8 mouse cellular contexts compared by ENCODE assay signal in the genomic region with DNA sequence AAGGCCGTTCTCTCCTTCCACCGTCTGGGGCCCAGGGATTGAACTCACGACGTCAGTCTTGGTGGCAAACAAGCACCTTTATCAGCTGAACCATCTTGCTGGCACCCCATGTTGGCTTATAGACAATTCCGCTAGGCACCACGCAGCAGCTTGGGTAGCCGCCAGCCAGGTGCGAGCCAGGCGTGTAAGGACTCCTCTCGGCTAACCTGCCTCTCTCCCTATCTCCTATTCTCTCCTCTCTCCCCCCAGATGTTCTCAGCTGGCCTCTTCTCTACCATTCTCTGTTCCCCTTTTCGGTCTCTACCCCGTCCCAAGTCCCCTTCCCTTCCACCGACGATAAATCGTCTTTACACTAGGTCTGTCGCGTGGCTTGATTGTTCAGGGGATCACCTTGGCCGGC. TPM values are rescaled to one million over a fixed set of nuclear protein-coding genes. Genes with fewer than 3 reads are reported as not detected.
A peak's percentile ranks its signal among the peaks of the same experiment; 100 is the strongest.
DNase-seq lines count a peak whose midpoint lies in the region; ATAC-seq and TF ChIP-seq lines count a peak whose summit lies in the region.

No protein-coding gene starts in this region.

- peak overlapping the region; percentile 46 for H3K4me2 ChIP-seq in CH12.LX (ENCODE audit: insufficient read depth, low read depth, poor library complexity, severe bottlenecking)
- peak overlapping the region; percentile 66 for H3K4me2 ChIP-seq in forebrain, postnatal 0 days (ENCODE audit: low read depth)
- H3K4me2 ChIP-seq in liver, embryonic 15.5 days, result peak overlapping the region; percentile 92

- 0 out of 2 replicates have a peak overlapping the region, but pooled peaks have one; percentile 18 for H3K27ac ChIP-seq in CH12.LX (ENCODE audit: insufficient read depth, low read depth)
- H3K27ac ChIP-seq in forebrain, postnatal 0 days (ENCODE audit: low read depth, low read length), result no peak overlapping the region
- peak overlapping the region; percentile 83 for H3K27ac ChIP-seq in liver, embryonic 15.5 days (replicated peaks)

- peaks cover 4 to 35% of the 10 kb centered on the region in 2 experiments for H3K4me1 ChIP-seq in CH12.LX (ENCODE audit: control insufficient read depth in 1 of 2, insufficient read depth in 2 of 2)
- H3K4me1 ChIP-seq in forebrain, postnatal 0 days (ENCODE audit: insufficient read depth), result peaks cover 12% of the 10 kb centered on the region
- peaks cover 40% of the 10 kb centered on the region for H3K4me1 ChIP-seq in liver, embryonic 15.5 days (replicated peaks)

- H3K27me3 ChIP-seq in CH12.LX (replicated peaks), result no peaks in the 10 kb centered on the region
- no peaks in the 10 kb centered on the region for H3K27me3 ChIP-seq in forebrain, postnatal 0 days (ENCODE audit: insufficient read depth, low read length)
- no peaks in the 10 kb centered on the region; the same call in 1 of the 2 replicates for H3K27me3 ChIP-seq in liver, embryonic 15.5 days

- TF ChIP-seq CTCF in CH12.LX (conservative IDR thresholded peaks at IDR 0.05 in 1 of 2, IDR thresholded peaks at IDR 0.05 in 1 of 2; ENCODE audit: low read depth in 2 of 2, low read length in 2 of 2), result no peak
- TF ChIP-seq CTCF in forebrain, postnatal 0 days (IDR thresholded peaks at IDR 0.05; ENCODE audit: low read depth), result no peak

- H3K4me3 ChIP-seq in CH12.LX (replicated peaks in 1 of 3; ENCODE audit: low read depth in 2 of 3, low read length in 2 of 3, poor library complexity in 1 of 3), result peak overlapping the region; percentile 68 to 100 (median 94)
- peak overlapping the region; percentile 84 for H3K4me3 ChIP-seq in forebrain, postnatal 0 days (ENCODE audit: low read depth, low read length)
- H3K4me3 ChIP-seq in liver, embryonic 15.5 days (replicated peaks), result peak overlapping the region; percentile 99

- in situ Hi-C loops in CH12.LX (cut with MboI; ENCODE audit: low pct_ligation_motif_present, low pct_unique_long_range_greater_than_20kb, low sequenced_read_pairs), result loop anchor here (25.0 kb wide), 1 partner anchor 341 kb away; no protein-coding TSS in a partner anchor

- dilution Hi-C loops in CH12.LX (cut with MboI; ENCODE audit: extremely low pct_ligation_motif_present, extremely low pct_unique_long_range_greater_than_20kb, low sequenced_read_pairs), result no loop called here

- H3K36me3 ChIP-seq in CH12.LX (replicated peaks in 1 of 2; ENCODE audit: control insufficient read depth in 1 of 2, insufficient read depth in 1 of 2, low read length in 1 of 2), result peaks cover 13 to 29% of the 10 kb centered on the region in 2 experiments
- peaks cover 8% of the 10 kb centered on the region for H3K36me3 ChIP-seq in forebrain, postnatal 0 days (ENCODE audit: insufficient read depth)
- H3K36me3 ChIP-seq in liver, embryonic 15.5 days (replicated peaks), result peaks cover 22% of the 10 kb centered on the region

- no peak for ATAC-seq in forebrain, postnatal 0 days
- ATAC-seq in liver, embryonic 15.5 days (ENCODE audit: insufficient read depth), result no peak

- TF ChIP-seq RAD21 in CH12.LX (IDR thresholded peaks at IDR 0.05; ENCODE audit: low read depth, low read length), result no peak

- no peak for TF ChIP-seq EP300 in CH12.LX (IDR thresholded peaks at IDR 0.05; ENCODE audit: low read length)

- TF ChIP-seq POLR2A in CH12.LX (IDR thresholded peaks at IDR 0.05; ENCODE audit: low read depth, low read length), result no peak

- peaks cover 21% of the 10 kb centered on the region for H3K79me2 ChIP-seq in CH12.LX (replicated peaks; ENCODE audit: control insufficient read depth, extremely low read depth, insufficient read depth, poor library complexity, severe bottlenecking)

- H3K9ac ChIP-seq in CH12.LX (ENCODE audit: insufficient read depth, low read depth), result peak overlapping the region; percentile 86
- peak overlapping the region; percentile 47; the same call in 1 of the 2 replicates for H3K9ac ChIP-seq in forebrain, postnatal 0 days
- peak overlapping the region; percentile 76 for H3K9ac ChIP-seq in liver, embryonic 15.5 days

- peaks cover 5% of the 10 kb centered on the region for H3K9me3 ChIP-seq in CH12.LX (replicated peaks; ENCODE audit: low read length)
- H3K9me3 ChIP-seq in forebrain, postnatal 0 days (ENCODE audit: low read length), result no peaks in the 10 kb centered on the region
- H3K9me3 ChIP-seq in liver, embryonic 15.5 days (replicated peaks), result no peaks in the 10 kb centered on the region

- 14% methylated on average over 18 of the region's 18 CpGs for WGBS in forebrain, postnatal 0 days
- WGBS in liver, embryonic 15.5 days (ENCODE audit: insufficient replicate concordance), result 3% methylated on average over 18 of the region's 18 CpGs

- DNase-seq in cerebellum, adult 9-10 months, result peak; percentile 47
- DNase-seq in cerebellum, adult 11 months, result no peak
- DNase-seq in CH12.LX (ENCODE audit: extremely low read depth), result peak; percentile 42
- DNase-seq in forebrain, postnatal 0 days, result no peak
- no peak for DNase-seq in adrenal gland, adult 2 months
- no peak for DNase-seq in thymus, postnatal 25 days
- no peak for DNase-seq in urinary bladder, postnatal 14 days (ENCODE audit: low spot score)

TF ChIP-seq in CH12.LX, 34 proteins besides CTCF, POLR2A, EP300 and RAD21:
- TF ChIP-seq MEF2A (IDR thresholded peaks at IDR 0.05; ENCODE audit: borderline replicate concordance, low read depth, low read length) (no peak), MYC (IDR thresholded peaks at IDR 0.05; ENCODE audit: low read depth, low read length) (0 out of 2 replicates have a peak, but pooled peaks have one; percentile 27), TCF12 (IDR thresholded peaks at IDR 0.05; ENCODE audit: low read depth, low read length) (peak; percentile 28; the same call in 1 of the 2 replicates), IRF4 (IDR thresholded peaks at IDR 0.05; ENCODE audit: low read depth, low read length) (peak; percentile 60), E2F4 (IDR thresholded peaks at IDR 0.05; ENCODE audit: insufficient replicate concordance, low read depth, low read length) (no peak), UBTF (IDR thresholded peaks at IDR 0.05; ENCODE audit: low read depth, low read length) (0 out of 2 replicates have a peak, but pooled peaks have one; percentile 53), NELFE (IDR thresholded peaks at IDR 0.05; ENCODE audit: low read depth, low read length) (no peak; the same call in 1 of the 2 replicates), CHD2 (IDR thresholded peaks at IDR 0.05; ENCODE audit: low read length) (no peak), ZMIZ1 (IDR thresholded peaks at IDR 0.05; ENCODE audit: low read depth, low read length) (no peak), ELF1 (IDR thresholded peaks at IDR 0.05; ENCODE audit: low read depth, low read length) (no peak), MXI1 (IDR thresholded peaks at IDR 0.05; ENCODE audit: low read depth, low read length) (peak; percentile 14; the same call in 1 of the 2 replicates), ZKSCAN1 (IDR thresholded peaks at IDR 0.05; ENCODE audit: borderline replicate concordance, low read depth, low read length) (no peak), GABPA (IDR thresholded peaks at IDR 0.05; ENCODE audit: insufficient replicate concordance, low read depth, low read length) (no peak), ETS1 (conservative IDR thresholded peaks at IDR 0.05; ENCODE audit: low read depth, low read length) (no peak), MAFK (IDR thresholded peaks at IDR 0.05; ENCODE audit: insufficient replicate concordance, low read length) (no peak), ZNF384 (IDR thresholded peaks at IDR 0.05; ENCODE audit: low read depth, low read length) (no peak), USF1 (IDR thresholded peaks at IDR 0.05; ENCODE audit: low read depth, low read length) (no peak), MAX (IDR thresholded peaks at IDR 0.05; ENCODE audit: low read length) (peak; percentile 41; the same call in 1 of the 2 replicates), TBP (conservative IDR thresholded peaks at IDR 0.05; ENCODE audit: low read depth, low read length) (no peak)

RNA-seq across cellular contexts. Expression of a gene that starts 0.8 kb away (rescaled TPM):
- total RNA-seq in CH12.LX (2012; rRNA removed), result 163 and 184 TPM in 2 replicates
- 153 and 164 TPM in 2 replicates for total RNA-seq in CH12.LX (2014; rRNA removed)
- 174 and 186 TPM in 2 replicates for polyA plus RNA-seq in CH12.LX (2012; ENCODE audit: insufficient read length, low read depth)
- total RNA-seq in forebrain, postnatal 0 days (2014; rRNA removed), result 160 and 184 TPM in 2 replicates
- 181 and 212 TPM in 2 replicates for polyA plus RNA-seq in forebrain, postnatal 0 days (2015; fragmentation: Nextera tagmentation; extraction: Ambion mirVana)
- 173 and 194 TPM in 2 replicates for polyA plus RNA-seq in liver, embryonic 15.5 days (2015; fragmentation: Nextera tagmentation; extraction: Ambion mirVana)
- total RNA-seq in adrenal gland, adult 2 months (2021), result 100 to 1,000 TPM; 116 to 131 TPM
- 320 and 326 TPM in 2 replicates for polyA plus RNA-seq in adrenal gland, adult 2 months (2012; rRNA removed)

RNA-seq across cellular contexts. Expression of a gene that starts 22.4 kb away (rescaled TPM):
- total RNA-seq in CH12.LX (2012; rRNA removed) (7.9 and 10.8 TPM in 2 replicates), CH12.LX (2014; rRNA removed) (7.0 and 7.1 TPM in 2 replicates)
- 5.5 and 7.2 TPM in 2 replicates for polyA plus RNA-seq in CH12.LX (2012; ENCODE audit: insufficient read length, low read depth)
- total RNA-seq in forebrain, postnatal 0 days (2014; rRNA removed), result 224 and 230 TPM in 2 replicates
- 152 TPM in 2 replicates for polyA plus RNA-seq in forebrain, postnatal 0 days (2015; fragmentation: Nextera tagmentation; extraction: Ambion mirVana)
- polyA plus RNA-seq in liver, embryonic 15.5 days (2015; fragmentation: Nextera tagmentation; extraction: Ambion mirVana), result 35.7 and 38.3 TPM in 2 replicates
- 100 to 1,000 TPM; 145 to 180 TPM for total RNA-seq in adrenal gland, adult 2 months (2021)
- polyA plus RNA-seq in adrenal gland, adult 2 months (2012; rRNA removed), result 371 and 378 TPM in 2 replicates

RNA-seq across cellular contexts. Expression of a gene that starts 53.5 kb away (rescaled TPM):
- total RNA-seq in CH12.LX (2012; rRNA removed), result 0.08 and 0.17 TPM in 2 replicates
- 0.55 and 0.59 TPM in 2 replicates for total RNA-seq in CH12.LX (2014; rRNA removed)
- polyA plus RNA-seq in CH12.LX (2012; ENCODE audit: insufficient read length, low read depth), result 1.5 and 1.8 TPM in 2 replicates
- total RNA-seq in forebrain, postnatal 0 days (2014; rRNA removed), result 2.3 and 4.0 TPM in 2 replicates
- 2.6 and 4.2 TPM in 2 replicates for polyA plus RNA-seq in forebrain, postnatal 0 days (2015; fragmentation: Nextera tagmentation; extraction: Ambion mirVana)
- 0.30 and 0.32 TPM in 2 replicates for polyA plus RNA-seq in liver, embryonic 15.5 days (2015; fragmentation: Nextera tagmentation; extraction: Ambion mirVana)
- 1 to 10 TPM; 2.7 to 2.8 TPM for total RNA-seq in adrenal gland, adult 2 months (2021)
- polyA plus RNA-seq in adrenal gland, adult 2 months (2012; rRNA removed), result 4.0 and 4.3 TPM in 2 replicates

RNA-seq across cellular contexts. Expression of a gene that starts 53.5 kb away (rescaled TPM):
- total RNA-seq in CH12.LX (2012; rRNA removed) (0.68 and 1.1 TPM in 2 replicates), CH12.LX (2014; rRNA removed) (0.24 and 0.28 TPM in 2 replicates)
- 0.57 and 0.83 TPM in 2 replicates for polyA plus RNA-seq in CH12.LX (2012; ENCODE audit: insufficient read length, low read depth)
- 17.8 and 18.2 TPM in 2 replicates for total RNA-seq in forebrain, postnatal 0 days (2014; rRNA removed)
- 10.8 and 13.8 TPM in 2 replicates for polyA plus RNA-seq in forebrain, postnatal 0 days (2015; fragmentation: Nextera tagmentation; extraction: Ambion mirVana)
- polyA plus RNA-seq in liver, embryonic 15.5 days (2015; fragmentation: Nextera tagmentation; extraction: Ambion mirVana), result 0.63 and 1.1 TPM in 2 replicates
- 1 to 10 TPM; 1.8 to 2.0 TPM for total RNA-seq in adrenal gland, adult 2 months (2021)
- 3.4 and 3.7 TPM in 2 replicates for polyA plus RNA-seq in adrenal gland, adult 2 months (2012; rRNA removed)

Comparison
In these comparisons a context has a peak if more than half of its experiments do, and no peak if none do; other contexts are left out.
1. DNase-seq: peak in cerebellum, adult 9-10 months (single experiment) and CH12.LX (single experiment); none in cerebellum, adult 11 months (single experiment), forebrain, postnatal 0 days (single experiment), adrenal gland, adult 2 months (single experiment), thymus, postnatal 25 days (single experiment) and urinary bladder, postnatal 14 days (single experiment).
2. Peak in every context shown above with its lines, with median percentiles within 50 percentile points of each other: H3K4me2 ChIP-seq, H3K4me3 ChIP-seq and H3K9ac ChIP-seq.